Mouse (Mus musculus) layer of hippocampus, postnatal 10 days (tissue): ENCODE data around the gene Olfm3. TPM values are rescaled to one million over a fixed set of nuclear protein-coding genes. Genes with fewer than 3 reads are reported as not detected.

Source experiments
- DNase-seq, 2 experiments: peaks; one replicate each; pipeline ENCODE4 v3.0.0; 2021; ENCODE audit warnings: low spot score in 2 of 2
- total RNA-seq, 2 experiments: library from RNA; stranded (reverse); gene quantifications; 2 replicates each; pipeline ENCODE4 v1.2.3; 2021

Gene Olfm3
- total RNA-seq, 2 experiments from 2014 or later = 24.0 to 30.8 TPM

DNA sequence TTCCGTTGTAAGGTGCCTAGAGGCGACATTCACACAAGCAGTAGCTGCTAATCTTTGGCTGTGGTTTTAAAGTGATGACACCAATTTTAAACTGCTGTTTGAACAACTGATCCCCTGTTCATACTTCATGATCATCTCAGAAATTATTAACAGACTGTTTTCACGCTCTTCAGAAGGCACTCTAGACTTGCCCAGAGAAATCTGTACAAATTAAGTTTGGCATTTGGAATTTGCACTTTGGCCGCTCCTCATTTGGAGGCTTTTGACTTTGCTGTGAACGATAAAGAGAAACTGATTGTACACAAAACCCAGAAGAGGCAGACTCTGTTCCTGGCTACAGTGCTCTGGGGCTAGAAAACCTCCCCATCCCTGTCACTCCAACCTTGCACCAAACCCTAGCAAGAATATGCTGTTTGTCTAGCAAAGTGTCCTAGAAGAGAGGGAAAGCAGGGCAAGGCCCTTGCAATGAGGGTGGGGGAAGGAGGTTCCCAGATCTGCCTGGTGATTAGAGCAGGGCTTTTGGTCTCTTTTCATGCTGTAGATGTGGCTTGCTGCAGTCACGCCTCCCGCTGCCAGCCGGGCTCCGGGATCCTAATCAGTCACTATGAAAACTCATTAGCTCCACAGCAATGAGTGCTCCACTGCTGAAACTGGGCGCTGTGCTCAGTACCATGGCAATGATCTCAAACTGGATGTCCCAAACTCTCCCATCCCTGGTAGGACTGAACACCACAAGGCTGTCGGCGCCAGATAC is 176.7 kb downstream of the Olfm3 start:
- peak; percentile 22 to 37 for DNase-seq

DNA sequence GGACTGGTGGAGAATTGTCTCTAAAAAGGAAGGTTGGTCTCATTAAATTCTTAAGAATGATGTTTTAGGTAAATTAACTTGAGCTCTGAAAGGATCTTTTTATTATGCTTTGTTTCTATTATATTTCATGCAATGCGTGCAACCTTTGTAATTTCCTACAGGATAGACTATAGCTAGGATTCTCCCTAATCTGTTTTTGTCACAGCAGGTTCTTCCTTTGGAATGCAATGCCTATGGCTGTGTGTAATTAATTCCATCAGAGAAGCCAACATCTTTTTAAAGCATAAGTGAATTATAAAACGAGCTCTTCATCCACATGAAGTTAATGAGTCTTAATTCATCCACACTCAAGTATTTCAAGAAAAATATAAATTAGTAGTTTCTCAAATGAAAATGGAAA is 177.5 kb downstream of the Olfm3 start:
- no peak for DNase-seq

DNA sequence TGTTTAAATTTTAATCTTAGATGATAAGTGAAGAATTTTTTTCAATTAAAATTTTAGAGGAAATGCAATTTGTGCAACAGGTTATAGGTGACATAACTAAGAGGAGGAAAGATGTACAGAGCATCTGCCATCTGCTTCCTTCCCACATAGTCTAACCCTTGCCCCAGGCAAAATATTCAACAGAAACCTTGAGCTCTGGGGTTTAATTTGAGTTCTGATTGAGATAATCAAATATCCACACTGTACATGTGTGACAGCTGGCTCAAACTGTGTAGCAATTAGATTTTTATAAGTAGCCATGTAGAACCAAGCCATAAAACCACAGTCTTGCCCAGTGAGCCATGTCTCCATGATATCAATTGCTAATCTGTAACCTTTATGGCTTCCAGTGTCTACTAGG is 179.1 kb downstream of the Olfm3 start:
- DNase-seq = no peak

DNA sequence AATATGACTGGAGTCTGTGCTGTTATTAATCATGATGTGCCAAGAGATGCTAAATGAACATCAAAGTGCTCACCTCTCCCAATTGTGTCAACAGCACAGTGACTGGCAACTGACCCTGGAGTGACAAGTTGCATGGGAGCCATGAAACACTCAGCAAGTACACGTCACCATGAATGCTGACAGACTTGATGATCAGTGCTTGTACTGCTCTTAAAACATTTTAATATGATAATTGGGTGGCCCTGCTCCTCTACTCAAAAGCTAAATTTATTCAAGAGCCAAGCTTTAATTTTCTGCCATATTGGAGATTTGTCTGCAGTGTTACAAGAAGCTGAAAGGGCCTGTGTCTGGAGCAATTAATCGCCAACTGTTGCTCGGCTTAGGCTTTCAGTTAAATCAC is 184.4 kb downstream of the Olfm3 start:
- DNase-seq = no peak

DNA sequence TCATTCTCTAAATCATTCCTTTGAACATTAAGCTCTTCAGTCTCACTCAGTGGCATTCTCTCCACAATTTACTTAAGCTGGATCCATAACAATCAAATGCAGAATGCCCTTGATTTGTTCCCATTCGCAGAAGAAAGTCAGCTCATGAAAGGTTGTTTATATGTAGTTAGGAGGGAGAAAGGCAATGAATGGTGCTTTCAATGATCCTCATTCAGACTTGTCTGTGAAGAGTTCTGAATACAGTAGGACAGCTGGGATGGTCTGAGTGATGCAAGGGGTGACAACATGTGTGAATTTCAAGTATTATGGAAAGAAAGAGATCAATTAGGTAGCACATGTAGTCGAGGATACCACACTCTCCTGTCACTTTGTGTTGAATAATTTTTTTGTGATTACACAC is 186.8 kb downstream of the Olfm3 start:
- DNase-seq = no peak

DNA sequence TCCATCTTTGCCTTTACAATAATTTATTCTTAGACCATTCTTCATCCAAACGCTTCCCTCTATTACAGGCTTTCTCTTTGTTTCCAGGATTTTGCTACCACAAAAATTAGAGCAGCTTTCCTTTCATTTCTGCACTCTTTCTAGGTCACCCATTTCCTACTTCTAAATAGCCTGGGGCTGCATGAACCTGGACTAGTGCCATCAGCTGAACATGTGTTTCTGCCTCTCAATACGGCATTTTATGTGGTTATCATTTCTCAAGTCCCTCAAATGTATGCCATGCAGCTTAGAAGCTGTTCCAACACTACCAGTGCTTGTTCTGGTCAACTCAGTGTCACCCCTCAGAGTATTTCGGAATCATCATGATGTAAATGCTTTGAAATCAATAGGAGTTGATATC is 191.6 kb downstream of the Olfm3 start:
- no peak for DNase-seq

DNA sequence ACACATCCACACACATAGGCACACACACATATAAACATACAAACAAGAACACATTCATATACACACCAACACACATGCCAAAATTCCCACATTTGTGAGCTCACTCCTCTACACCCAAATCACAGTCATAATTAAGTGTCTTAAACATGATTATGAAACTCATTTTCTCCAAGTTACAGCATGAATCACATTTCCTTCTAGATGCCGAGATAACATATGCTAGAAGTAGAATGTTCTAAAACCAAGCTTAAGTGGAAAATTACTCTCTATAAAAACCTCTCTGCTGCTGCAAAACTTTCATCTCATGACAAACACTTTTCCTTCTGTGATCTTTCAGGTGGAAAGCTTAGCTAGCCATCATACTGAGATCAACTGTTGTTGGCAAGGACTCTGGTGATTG is 195.7 kb downstream of the Olfm3 start:
- DNase-seq = no peak

DNA sequence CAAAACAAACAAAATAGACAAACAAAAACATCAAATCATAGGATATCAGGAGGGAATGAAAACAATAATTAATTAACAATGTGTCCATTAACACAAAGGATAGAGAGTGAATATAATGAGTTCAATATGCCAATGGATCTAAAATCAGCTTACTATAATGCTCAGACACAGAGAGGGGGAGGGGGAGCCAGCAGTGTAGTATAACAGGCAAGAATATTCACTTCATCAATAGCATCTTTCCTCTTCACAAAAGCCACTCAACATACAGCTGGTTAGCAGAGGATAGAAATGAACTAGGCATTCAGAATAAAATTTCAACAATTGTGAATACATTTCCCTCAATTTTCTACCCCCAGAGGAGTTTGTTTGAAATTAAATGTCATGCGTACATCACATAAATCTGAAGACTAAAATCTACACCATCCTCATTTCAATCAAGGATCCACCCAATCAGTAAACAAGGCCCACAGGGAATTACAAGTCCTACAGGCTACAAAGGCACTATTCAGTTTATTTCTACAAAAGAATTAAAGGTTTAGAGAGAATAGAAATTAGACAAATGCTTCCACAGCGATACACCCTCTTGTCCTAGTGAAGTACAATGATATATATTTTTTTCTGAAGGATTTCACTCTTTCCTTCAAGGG is 200.4 kb downstream of the Olfm3 start:
- DNase-seq = no peak

DNA sequence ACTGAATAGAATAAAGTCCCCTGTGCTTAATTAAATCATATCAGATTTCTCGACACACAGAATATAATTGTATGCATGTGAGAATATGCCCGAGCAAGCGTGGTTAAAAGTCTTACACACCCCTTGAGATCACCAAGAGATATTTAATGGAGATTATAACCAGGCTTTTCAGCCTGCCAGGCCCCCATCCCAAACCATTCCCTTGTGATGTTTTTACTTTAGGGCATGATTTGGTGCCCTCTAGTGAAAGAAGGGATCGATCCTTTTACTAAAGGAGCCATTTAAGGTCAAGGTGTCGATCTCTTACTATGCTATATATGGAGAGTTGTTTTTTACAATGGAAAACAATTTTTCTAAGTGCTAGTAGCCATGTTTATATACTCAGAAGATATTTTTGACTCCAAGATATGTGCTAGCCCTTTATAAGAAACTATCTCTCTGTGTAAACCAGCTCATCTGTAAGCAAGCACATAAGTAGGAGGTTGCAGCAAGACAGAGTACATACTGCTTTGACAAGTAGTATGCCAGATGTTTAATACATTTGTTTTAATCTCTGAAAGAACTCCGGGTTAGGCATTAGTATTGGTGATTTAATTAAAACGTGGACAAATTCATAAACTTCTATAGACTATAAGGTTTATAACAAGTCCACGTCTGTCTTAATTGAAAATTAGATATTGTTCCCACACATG is 201.1 kb downstream of the Olfm3 start:
- no peak for DNase-seq

DNA sequence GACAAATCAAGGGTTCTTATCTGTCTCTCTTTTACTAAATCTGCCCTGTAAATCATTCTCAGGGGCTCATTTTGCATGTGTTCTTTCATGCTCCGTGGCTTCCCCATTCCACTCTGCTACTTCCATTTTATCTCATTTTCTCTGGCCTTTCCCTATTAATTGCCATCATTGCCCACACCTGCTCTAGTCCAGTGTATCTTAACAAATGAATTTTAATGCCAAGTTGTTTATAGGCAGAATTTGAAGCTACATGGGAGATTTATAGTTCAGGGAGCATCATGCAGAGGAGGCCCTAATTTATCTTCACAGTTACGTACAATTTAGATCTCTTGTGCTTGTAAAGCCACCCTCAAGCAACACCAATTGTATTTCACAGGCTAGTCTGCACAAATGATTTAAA is 241.8 kb downstream of the Olfm3 start:
- no peak for DNase-seq

DNA sequence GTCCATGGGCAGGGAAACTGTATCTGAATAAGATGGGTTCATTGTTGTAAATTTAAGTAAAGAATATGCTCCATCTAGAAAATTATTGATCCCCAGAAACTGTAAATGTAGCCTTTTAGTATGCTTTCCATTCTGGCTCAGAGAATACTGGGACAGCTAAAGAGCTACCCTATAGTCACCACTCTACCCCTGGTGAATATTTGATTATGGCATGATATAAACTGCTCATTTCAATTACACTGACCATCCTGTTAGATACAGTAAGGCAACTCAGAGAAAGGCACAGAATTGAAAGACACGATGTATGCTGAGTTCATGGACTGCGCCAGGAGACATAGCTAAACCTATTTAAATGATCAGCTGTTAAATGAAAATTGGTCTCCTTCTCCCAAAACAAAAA is 242.4 kb downstream of the Olfm3 start:
- no peak for DNase-seq

DNA sequence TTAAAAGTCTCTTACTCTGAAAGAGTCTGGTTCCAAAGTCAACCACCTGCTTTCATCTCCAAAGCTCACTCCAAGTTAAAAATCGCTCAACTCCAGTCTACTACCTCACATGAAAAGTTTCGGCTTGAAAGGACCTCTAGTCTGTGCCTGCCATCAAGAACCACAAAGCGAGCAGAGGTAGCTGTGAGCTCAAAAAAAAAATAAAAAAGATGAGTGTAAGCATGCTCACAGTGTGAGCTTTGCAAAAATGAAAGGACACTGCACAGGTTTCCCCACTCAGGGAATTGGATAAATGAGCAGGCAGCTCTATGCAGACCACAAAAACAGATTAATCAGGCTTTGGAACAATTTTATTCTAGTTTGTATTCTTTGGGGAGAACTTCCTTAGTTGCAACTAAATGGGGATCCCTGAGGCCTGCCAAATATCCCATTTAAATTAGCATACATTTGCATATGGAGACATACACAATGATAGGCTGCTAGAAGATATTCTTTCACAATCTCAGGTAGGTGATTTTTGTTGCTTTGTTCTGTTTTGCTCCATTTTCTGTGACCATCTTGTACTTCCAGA is 255.1 kb downstream of the Olfm3 start:
- no peak for DNase-seq

DNA sequence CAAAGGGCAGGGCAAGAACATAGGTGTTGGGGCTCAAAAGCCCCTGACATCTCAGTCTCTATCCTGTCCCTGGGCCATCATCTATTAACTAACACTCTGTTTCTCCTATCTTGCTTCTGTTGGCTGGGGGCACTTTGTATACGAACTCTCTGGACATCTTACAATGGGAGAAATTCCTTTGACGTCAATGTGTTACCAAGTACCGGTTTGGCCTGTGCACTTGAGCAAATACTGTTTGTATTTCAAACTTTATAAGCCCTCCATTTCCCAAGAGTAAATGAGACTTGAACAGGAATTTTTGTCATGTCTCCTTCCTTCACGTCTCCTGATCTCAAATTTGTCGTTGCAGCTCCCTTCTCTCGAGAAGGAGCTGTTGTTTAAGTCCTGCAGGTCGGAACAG is 270.7 kb downstream of the Olfm3 start:
- DNase-seq = no peak
